Mouse (Mus musculus): ENCODE results near the gene Clec10a.

DNA sequence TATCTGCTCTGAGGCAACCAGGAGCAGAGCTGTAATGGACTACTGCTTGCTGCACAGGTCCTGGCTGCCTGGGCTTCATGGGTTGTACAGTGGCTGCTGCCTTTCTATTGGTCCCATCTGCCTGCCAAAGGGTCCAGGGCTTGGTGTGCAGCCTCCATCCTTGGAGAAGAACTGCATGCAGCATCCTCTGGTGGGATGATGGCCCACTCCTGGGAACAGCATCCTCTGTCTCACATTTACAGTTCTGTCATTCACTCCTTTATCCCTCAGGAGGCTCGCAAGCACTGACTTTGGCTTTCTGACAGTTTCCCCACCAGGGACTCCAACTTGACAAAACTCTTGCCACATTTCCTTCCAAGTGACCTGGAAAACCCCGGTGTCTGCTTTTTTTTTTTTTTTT lies 50.8 kb downstream of the Clec10a start:
- TF ChIP-seq EP300 (optimal IDR thresholded peaks at IDR 0.05) = no peak
- no peak for TF ChIP-seq CTCF (IDR thresholded peaks at IDR 0.05; ENCODE audit: low read depth)

Data from stomach, postnatal 0 days (tissue).